Mouse (Mus musculus): ENCODE data around the gene Mbnl2. TPM values are rescaled to one million over a fixed set of nuclear protein-coding genes. Genes with fewer than 3 reads are reported as not detected.

Mbnl2 gene
- total RNA-seq, 2 experiments from 2014 or later, result 248 to 251 TPM

- no peak for TF ChIP-seq CTCF (IDR thresholded peaks at IDR 0.05)
- intact Hi-C loops (cut with DNase I), result no loop called here
These were observed 15.8 kb downstream of the Mbnl2 start for GRCm38 (mm10) chr14:120291226-120291757.

GRCm38 (mm10) chr14:120292133-120292532, 16.7 kb downstream of the Mbnl2 start:
- intact Hi-C loops (cut with DNase I), result no loop called here
- no peak overlapping the region for H3K4me3 ChIP-seq
- TF ChIP-seq CTCF (IDR thresholded peaks at IDR 0.05), result no peak
- no peak overlapping the region; the same call in 1 of the 2 replicates for H3K27ac ChIP-seq
- no peak for DNase-seq (ENCODE audit: extremely low spot score in 1 of 2, low spot score in 2 of 2)

More at GRCm38 (mm10) chr14:120291226-120291757, 15.8 kb downstream of the Mbnl2 start:
- no peak for DNase-seq (ENCODE audit: extremely low spot score in 1 of 2, low spot score in 2 of 2)
- Histone ChIP-seq H3K4me3 (no peak overlapping the region), H3K27ac (no peak overlapping the region)

- DNase-seq (ENCODE audit: extremely low spot score in 1 of 2, low spot score in 2 of 2), result no peak
- TF ChIP-seq CTCF (IDR thresholded peaks at IDR 0.05), result no peak
- no peak overlapping the region for H3K4me3 ChIP-seq
- H3K27ac ChIP-seq, result no peak overlapping the region
- intact Hi-C loops (cut with DNase I), result no loop called here
These were observed 17.2 kb downstream of the Mbnl2 start for GRCm38 (mm10) chr14:120292617-120293195.

GRCm38 (mm10) chr14:120294480-120294879, 19.0 kb downstream of the Mbnl2 start:
- intact Hi-C loops (cut with DNase I), result no loop called here
- Histone ChIP-seq H3K4me3 (no peak overlapping the region), H3K27ac (no peak overlapping the region; the same call in 1 of the 2 replicates)
- no peak for DNase-seq (ENCODE audit: extremely low spot score in 1 of 2, low spot score in 2 of 2)
- no peak for TF ChIP-seq CTCF (IDR thresholded peaks at IDR 0.05)

- Histone ChIP-seq H3K27ac (peak overlapping the region; percentile 79), H3K4me3 (no peak overlapping the region)
- no peak for DNase-seq (ENCODE audit: extremely low spot score in 1 of 2, low spot score in 2 of 2)
- TF ChIP-seq CTCF (IDR thresholded peaks at IDR 0.05), result no peak
- intact Hi-C loops (cut with DNase I), result no loop called here
These were observed 20.1 kb downstream of the Mbnl2 start for GRCm38 (mm10) chr14:120295355-120296220.

- no peak for TF ChIP-seq CTCF (IDR thresholded peaks at IDR 0.05)
- H3K4me3 ChIP-seq, result no peak overlapping the region
- peak overlapping the region; percentile 79 for H3K27ac ChIP-seq
- intact Hi-C loops (cut with DNase I), result no loop called here
- DNase-seq (ENCODE audit: extremely low spot score in 1 of 2, low spot score in 2 of 2), result no peak
These were observed 20.9 kb downstream of the Mbnl2 start for GRCm38 (mm10) chr14:120296231-120297006.

GRCm38 (mm10) chr14:120297137-120297749, 21.8 kb downstream of the Mbnl2 start:
- DNase-seq (ENCODE audit: extremely low spot score in 1 of 2, low spot score in 2 of 2), result no peak
- intact Hi-C loops (cut with DNase I), result no loop called here
- Histone ChIP-seq H3K4me3 (no peak overlapping the region), H3K27ac (peak overlapping the region; percentile 79)
- TF ChIP-seq CTCF (IDR thresholded peaks at IDR 0.05), result no peak

- intact Hi-C loops (cut with DNase I), result no loop called here
- no peak for DNase-seq (ENCODE audit: extremely low spot score in 1 of 2, low spot score in 2 of 2)
- Histone ChIP-seq H3K4me3 (no peak overlapping the region), H3K27ac (peak overlapping the region; percentile 79)
- TF ChIP-seq CTCF (IDR thresholded peaks at IDR 0.05), result no peak
These were observed 22.4 kb downstream of the Mbnl2 start for GRCm38 (mm10) chr14:120297833-120298232.

GRCm38 (mm10) chr14:120298439-120298838, 23.0 kb downstream of the Mbnl2 start:
- no peak overlapping the region for H3K4me3 ChIP-seq
- TF ChIP-seq CTCF (IDR thresholded peaks at IDR 0.05), result no peak
- no peak for DNase-seq (ENCODE audit: extremely low spot score in 1 of 2, low spot score in 2 of 2)
- intact Hi-C loops (cut with DNase I), result no loop called here
- peak overlapping the region; percentile 79 for H3K27ac ChIP-seq

GRCm38 (mm10) chr14:120299716-120300115, 24.2 kb downstream of the Mbnl2 start:
- DNase-seq (ENCODE audit: extremely low spot score in 1 of 2, low spot score in 2 of 2), result no peak
- TF ChIP-seq CTCF (IDR thresholded peaks at IDR 0.05), result no peak
- Histone ChIP-seq H3K27ac (peak overlapping the region; percentile 53; the same call in 1 of the 2 replicates), H3K4me3 (no peak overlapping the region)
- intact Hi-C loops (cut with DNase I), result no loop called here

GRCm38 (mm10) chr14:120300191-120300590, 24.7 kb downstream of the Mbnl2 start:
- intact Hi-C loops (cut with DNase I), result no loop called here
- Histone ChIP-seq H3K4me3 (no peak overlapping the region), H3K27ac (peak overlapping the region; percentile 53; the same call in 1 of the 2 replicates)
- TF ChIP-seq CTCF (IDR thresholded peaks at IDR 0.05), result no peak
- DNase-seq (ENCODE audit: extremely low spot score in 1 of 2, low spot score in 2 of 2), result no peak
